Mouse (Mus musculus): Measurements from ENCODE around the gene Gpx2. TPM values are rescaled to one million over a fixed set of nuclear protein-coding genes. Genes with fewer than 3 reads are reported as not detected.

Gene Gpx2
- total and polyA plus RNA-seq, 3 experiments = not detected

DNA sequence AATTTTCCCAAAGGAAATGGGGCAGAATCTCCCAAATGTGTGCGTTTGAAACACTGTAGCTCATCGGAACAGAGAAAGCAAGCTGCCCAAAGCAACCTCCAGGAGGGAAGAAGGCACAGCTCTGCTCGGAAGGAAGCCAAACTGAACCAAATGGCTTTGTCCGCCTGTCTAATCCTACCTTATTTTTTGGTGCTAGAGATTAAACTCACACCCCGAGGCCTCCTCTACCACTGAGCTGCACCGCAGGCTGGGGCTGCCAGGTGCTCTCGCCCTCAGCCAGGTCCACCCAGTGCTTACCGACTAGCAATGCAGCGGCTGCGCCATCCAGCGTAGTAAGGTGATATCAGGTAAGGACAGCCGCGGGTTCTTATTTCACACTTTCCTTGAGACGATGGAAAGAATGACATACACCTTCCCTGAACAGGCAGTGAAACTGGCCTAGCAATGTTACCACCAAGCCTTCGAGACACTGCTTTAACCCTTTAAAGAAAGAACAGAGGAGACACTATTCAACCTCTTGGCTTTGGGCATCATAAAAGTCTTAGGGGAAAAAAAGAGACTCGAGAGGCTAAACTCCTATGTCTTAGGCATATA lies 44.4 kb downstream of the Gpx2 start:
- dilution Hi-C loops (cut with MboI; ENCODE audit: extremely low pct_ligation_motif_present, extremely low pct_unique_long_range_greater_than_20kb, low sequenced_read_pairs) (no loop called here), in situ Hi-C loops (cut with MboI; ENCODE audit: low pct_ligation_motif_present, low pct_unique_long_range_greater_than_20kb, low sequenced_read_pairs) (no loop called here)
- peak; percentile 12 for DNase-seq (ENCODE audit: extremely low read depth)
- Histone ChIP-seq H3K4me2 (ENCODE audit: insufficient read depth, low read depth, poor library complexity, severe bottlenecking) (no peak overlapping the region), H3K36me3 (replicated peaks in 1 of 2; ENCODE audit: control insufficient read depth in 1 of 2, insufficient read depth in 1 of 2, low read length in 1 of 2) (no peaks in the 10 kb centered on the region), H3K4me1 (ENCODE audit: control insufficient read depth in 1 of 2, insufficient read depth in 2 of 2) (peaks cover 6 to 7% of the 10 kb centered on the region in 2 experiments; a peak in 3 of 4 replicates), H3K27ac (ENCODE audit: insufficient read depth, low read depth) (no peak overlapping the region), H3K9ac (ENCODE audit: insufficient read depth, low read depth) (no peak overlapping the region), H3K9me3 (replicated peaks; ENCODE audit: low read length) (peaks cover 3% of the 10 kb centered on the region), H3K27me3 (replicated peaks) (peaks cover 5% of the 10 kb centered on the region), H3K4me3 (replicated peaks in 1 of 3; ENCODE audit: low read depth in 2 of 3, low read length in 2 of 3, poor library complexity in 1 of 3) (no peak overlapping the region), H3K79me2 (replicated peaks; ENCODE audit: control insufficient read depth, extremely low read depth, insufficient read depth, poor library complexity, severe bottlenecking) (no peaks in the 10 kb centered on the region)
- peak; percentile 12; the same call in 1 of the 2 replicates for TF ChIP-seq EP300 (IDR thresholded peaks at IDR 0.05; ENCODE audit: low read length)
- no peak for TF ChIP-seq RCOR1 (conservative IDR thresholded peaks at IDR 0.05; ENCODE audit: low read depth, low read length)
- no peak for TF ChIP-seq UBTF (IDR thresholded peaks at IDR 0.05; ENCODE audit: low read depth, low read length)
- peak; percentile 83; the same call in 1 of the 2 replicates for TF ChIP-seq JUN (IDR thresholded peaks at IDR 0.05; ENCODE audit: insufficient read depth, low read depth, low read length)
- no peak for TF ChIP-seq USF2 (conservative IDR thresholded peaks at IDR 0.05; ENCODE audit: low read depth, low read length)
- no peak for TF ChIP-seq MXI1 (IDR thresholded peaks at IDR 0.05; ENCODE audit: low read depth, low read length)
- TF ChIP-seq MAX (IDR thresholded peaks at IDR 0.05; ENCODE audit: low read length) = no peak
- TF ChIP-seq JUND (conservative IDR thresholded peaks at IDR 0.05; ENCODE audit: low read depth, low read length) = peak; percentile 53; the same call in 1 of the 2 replicates
- no peak for TF ChIP-seq ZC3H11A (IDR thresholded peaks at IDR 0.05; ENCODE audit: low read depth, low read length)
- no peak for TF ChIP-seq IRF4 (IDR thresholded peaks at IDR 0.05; ENCODE audit: low read depth, low read length)
- no peak for TF ChIP-seq MAFK (IDR thresholded peaks at IDR 0.05; ENCODE audit: insufficient replicate concordance, low read length)
- no peak for TF ChIP-seq SIN3A (IDR thresholded peaks at IDR 0.05; ENCODE audit: low read length)
- TF ChIP-seq POLR2AphosphoS2 (IDR thresholded peaks at IDR 0.05; ENCODE audit: low read depth, low read length) = no peak
- no peak for TF ChIP-seq TCF12 (IDR thresholded peaks at IDR 0.05; ENCODE audit: low read depth, low read length)
- TF ChIP-seq GABPA (IDR thresholded peaks at IDR 0.05; ENCODE audit: insufficient replicate concordance, low read depth, low read length) = no peak
- no peak for TF ChIP-seq ZKSCAN1 (IDR thresholded peaks at IDR 0.05; ENCODE audit: borderline replicate concordance, low read depth, low read length)
- TF ChIP-seq USF1 (IDR thresholded peaks at IDR 0.05; ENCODE audit: low read depth, low read length) = no peak
- no peak for TF ChIP-seq NELFE (IDR thresholded peaks at IDR 0.05; ENCODE audit: low read depth, low read length)

Other genes with a start within 250 kb of the Gpx2 start
- gene Sptb, start 85.0 kb downstream of the Gpx2 start, total RNA-seq (2012; rRNA removed) = 0.04 and 0.08 TPM in 2 replicates
- gene Sptb, start 85.0 kb downstream of the Gpx2 start, total RNA-seq (2014; rRNA removed) = 0.01 and 0.03 TPM in 2 replicates
- gene Sptb, start 85.0 kb downstream of the Gpx2 start, polyA plus RNA-seq (2012; ENCODE audit: insufficient read length, low read depth) = 0.04 and 0.08 TPM in 2 replicates
- gene Churc1, start 30.0 kb downstream of the Gpx2 start, total RNA-seq (2012; rRNA removed) = 87.1 and 92.0 TPM in 2 replicates
- 139 and 160 TPM in 2 replicates for gene Churc1, start 30.0 kb downstream of the Gpx2 start, total RNA-seq (2014; rRNA removed)
- gene Churc1, start 30.0 kb downstream of the Gpx2 start, polyA plus RNA-seq (2012; ENCODE audit: insufficient read length, low read depth) = 48.9 and 52.0 TPM in 2 replicates
- 8.8 and 9.2 TPM in 2 replicates for gene Fntb, start 30.0 kb downstream of the Gpx2 start, total RNA-seq (2012; rRNA removed)
- 4.8 and 5.6 TPM in 2 replicates for gene Fntb, start 30.0 kb downstream of the Gpx2 start, total RNA-seq (2014; rRNA removed)
- 19.5 and 25.3 TPM in 2 replicates for gene Fntb, start 30.0 kb downstream of the Gpx2 start, polyA plus RNA-seq (2012; ENCODE audit: insufficient read length, low read depth)
- 0.04 and 0.25 TPM in 2 replicates for gene Rab15, start 27.4 kb upstream of the Gpx2 start, total RNA-seq (2012; rRNA removed)
- 0.07 TPM in 1 of 2 replicates, not detected in the other for gene Rab15, start 27.4 kb upstream of the Gpx2 start, total RNA-seq (2014; rRNA removed)
- not detected in 2 replicates for gene Rab15, start 27.4 kb upstream of the Gpx2 start, polyA plus RNA-seq (2012; ENCODE audit: insufficient read length, low read depth)
- 23.9 and 31.7 TPM in 2 replicates for gene Max, start 166.6 kb upstream of the Gpx2 start, total RNA-seq (2012; rRNA removed)
- gene Max, start 166.6 kb upstream of the Gpx2 start, total RNA-seq (2014; rRNA removed) = 69.6 and 84.8 TPM in 2 replicates
- 106 and 128 TPM in 2 replicates for gene Max, start 166.6 kb upstream of the Gpx2 start, polyA plus RNA-seq (2012; ENCODE audit: insufficient read length, low read depth)

Data from CH12.LX (cell line).